Mouse (Mus musculus): ENCODE measurements around the gene 1700010I14Rik. TPM values are rescaled to one million over a fixed set of nuclear protein-coding genes. Genes with fewer than 3 reads are reported as not detected.

Gene 1700010I14Rik
- polyA plus RNA-seq, 1 experiment from 2014 or later = 0.52 TPM

GRCm38 (mm10) chr17:9023198-9023942 lies 35.2 kb downstream of the 1700010I14Rik start:
- Histone ChIP-seq H3K9me3 (replicated peaks) (no peaks in the 10 kb centered on the region), H3K9ac (no peak overlapping the region), H3K27ac (no peak overlapping the region), H3K4me3 (no peak overlapping the region), H3K4me2 (no peak overlapping the region), H3K4me1 (replicated peaks) (no peaks in the 10 kb centered on the region), H3K36me3 (no peaks in the 10 kb centered on the region), H3K27me3 (no peaks in the 10 kb centered on the region)
- 31% methylated on average over 14 of the region's 14 CpGs for WGBS
- no peak for ATAC-seq (replicated peaks; ENCODE audit: insufficient number of reproducible peaks, insufficient read depth, low FRiP score, low read depth)

DNA sequence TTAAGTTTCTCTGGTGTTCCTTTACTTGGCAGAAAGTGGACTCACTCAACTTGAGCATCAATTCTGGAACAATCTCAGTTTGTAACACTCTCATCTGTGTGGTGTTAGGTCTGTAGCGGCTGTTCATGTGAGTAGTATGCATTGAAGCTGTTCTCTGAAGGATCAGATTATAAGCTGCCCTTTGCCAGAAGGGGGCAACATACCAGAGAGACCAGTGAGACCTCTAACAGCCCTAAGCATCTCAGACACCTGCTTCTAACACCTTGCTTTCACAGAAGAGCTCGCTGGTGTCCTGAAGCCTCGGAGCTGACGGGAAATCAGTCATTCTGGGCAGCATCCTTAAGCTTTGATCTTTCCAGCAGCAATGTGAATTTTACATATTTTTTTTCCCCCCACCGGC lies 42.0 kb downstream of the 1700010I14Rik start:
- no peaks in the 10 kb centered on the region for H3K9me3 ChIP-seq (replicated peaks)
- H3K4me2 ChIP-seq = no peak overlapping the region
- peaks cover 6% of the 10 kb centered on the region for H3K4me1 ChIP-seq (replicated peaks)
- peaks cover 9% of the 10 kb centered on the region; the same call in 1 of the 2 replicates for H3K27me3 ChIP-seq
- 48% methylated on average over 5 of the region's 5 CpGs for WGBS
- H3K9ac ChIP-seq = no peak overlapping the region
- H3K4me3 ChIP-seq = no peak overlapping the region
- no peaks in the 10 kb centered on the region for H3K36me3 ChIP-seq
- no peak for ATAC-seq (replicated peaks; ENCODE audit: insufficient number of reproducible peaks, insufficient read depth, low FRiP score, low read depth)
- H3K27ac ChIP-seq = no peak overlapping the region

DNA sequence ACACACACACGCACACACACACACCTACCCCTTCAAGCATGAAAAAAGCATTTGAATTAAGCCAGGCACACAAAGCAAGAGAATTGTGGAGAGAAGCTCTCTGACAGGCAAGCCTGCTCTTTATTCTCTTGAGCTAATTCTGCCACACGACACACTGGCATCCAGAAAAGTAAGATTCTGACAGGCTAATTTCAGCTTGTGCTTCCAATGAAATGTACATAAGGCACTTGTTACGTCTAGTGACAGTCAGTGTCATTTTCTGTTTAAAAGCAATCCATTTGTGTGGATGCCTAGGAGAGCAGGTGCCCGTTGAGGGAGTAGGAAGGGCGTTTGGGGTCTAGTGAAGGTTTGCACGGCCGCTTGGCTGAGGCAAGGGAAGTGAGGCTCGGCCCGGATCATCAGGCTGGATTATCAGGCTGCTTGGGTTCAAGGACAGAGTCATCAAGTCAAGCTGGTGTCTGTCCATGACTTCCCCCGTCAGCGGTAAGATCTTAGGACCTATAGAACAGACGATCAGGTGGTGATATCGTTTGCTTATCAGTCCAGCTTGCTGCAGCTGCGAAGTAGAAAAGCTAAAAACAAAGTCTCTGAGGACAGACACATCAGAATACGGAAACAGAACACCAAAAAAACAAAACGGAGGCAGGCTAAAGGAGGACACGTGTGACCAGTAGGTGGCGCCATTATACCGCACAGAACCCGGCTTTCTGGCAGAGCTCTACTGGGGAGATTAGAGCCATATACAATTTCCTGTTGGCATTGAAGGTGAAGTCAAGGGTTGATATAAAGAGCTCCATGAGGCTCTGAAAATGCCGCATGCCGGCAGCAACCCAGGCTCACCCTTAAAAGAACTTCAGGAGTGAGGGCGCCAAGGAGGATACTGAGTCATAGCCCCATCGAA lies 43.4 kb downstream of the 1700010I14Rik start:
- Histone ChIP-seq H3K27me3 (peaks cover 9% of the 10 kb centered on the region; the same call in 1 of the 2 replicates), H3K4me1 (replicated peaks) (peaks cover 6% of the 10 kb centered on the region), H3K27ac (no peak overlapping the region), H3K36me3 (no peaks in the 10 kb centered on the region), H3K4me2 (peak overlapping the region; percentile 55), H3K9ac (no peak overlapping the region), H3K9me3 (replicated peaks) (no peaks in the 10 kb centered on the region), H3K4me3 (peak overlapping the region; percentile 21)
- ATAC-seq (replicated peaks; ENCODE audit: insufficient number of reproducible peaks, insufficient read depth, low FRiP score, low read depth) = no peak
- 12% methylated on average over 24 of the region's 24 CpGs for WGBS

- ATAC-seq (replicated peaks; ENCODE audit: insufficient number of reproducible peaks, insufficient read depth, low FRiP score, low read depth) = no peak
- Histone ChIP-seq H3K4me1 (replicated peaks) (peaks cover 6% of the 10 kb centered on the region), H3K4me3 (no peak overlapping the region), H3K27me3 (peaks cover 9% of the 10 kb centered on the region; the same call in 1 of the 2 replicates), H3K36me3 (no peaks in the 10 kb centered on the region), H3K9ac (no peak overlapping the region), H3K9me3 (replicated peaks) (no peaks in the 10 kb centered on the region), H3K27ac (no peak overlapping the region), H3K4me2 (no peak overlapping the region)
- 64% methylated on average over 6 of the region's 6 CpGs for whole genome bisulfite sequencing
These were observed 44.4 kb downstream of the 1700010I14Rik start for GRCm38 (mm10) chr17:9032362-9033044.

DNA sequence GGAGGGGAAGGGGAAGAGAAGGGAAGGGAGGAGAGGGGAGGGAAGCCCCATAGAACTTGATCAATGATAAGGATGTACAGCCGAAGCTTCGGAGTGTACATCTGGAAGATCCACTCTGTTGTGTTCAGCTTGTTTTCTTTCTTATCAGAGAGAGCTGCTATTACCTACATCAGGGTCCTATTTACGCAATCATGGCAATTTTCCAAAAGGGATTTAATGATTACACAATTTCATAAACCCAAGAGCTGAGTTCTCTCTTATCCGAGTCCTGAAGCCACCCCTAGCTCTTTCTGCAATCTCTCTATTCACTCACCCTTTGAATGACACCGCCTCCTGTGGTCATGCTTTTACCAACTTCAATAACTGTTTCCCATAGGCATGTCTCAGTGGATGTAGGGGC lies 45.4 kb downstream of the 1700010I14Rik start:
- Histone ChIP-seq H3K27ac (no peak overlapping the region), H3K4me2 (no peak overlapping the region), H3K36me3 (no peaks in the 10 kb centered on the region), H3K4me3 (no peak overlapping the region), H3K27me3 (peaks cover 9% of the 10 kb centered on the region; the same call in 1 of the 2 replicates), H3K4me1 (replicated peaks) (peaks cover 6% of the 10 kb centered on the region), H3K9ac (no peak overlapping the region), H3K9me3 (replicated peaks) (no peaks in the 10 kb centered on the region)
- no peak for ATAC-seq (replicated peaks; ENCODE audit: insufficient number of reproducible peaks, insufficient read depth, low FRiP score, low read depth)
- WGBS = 74% methylated on average over 5 of the region's 5 CpGs

DNA sequence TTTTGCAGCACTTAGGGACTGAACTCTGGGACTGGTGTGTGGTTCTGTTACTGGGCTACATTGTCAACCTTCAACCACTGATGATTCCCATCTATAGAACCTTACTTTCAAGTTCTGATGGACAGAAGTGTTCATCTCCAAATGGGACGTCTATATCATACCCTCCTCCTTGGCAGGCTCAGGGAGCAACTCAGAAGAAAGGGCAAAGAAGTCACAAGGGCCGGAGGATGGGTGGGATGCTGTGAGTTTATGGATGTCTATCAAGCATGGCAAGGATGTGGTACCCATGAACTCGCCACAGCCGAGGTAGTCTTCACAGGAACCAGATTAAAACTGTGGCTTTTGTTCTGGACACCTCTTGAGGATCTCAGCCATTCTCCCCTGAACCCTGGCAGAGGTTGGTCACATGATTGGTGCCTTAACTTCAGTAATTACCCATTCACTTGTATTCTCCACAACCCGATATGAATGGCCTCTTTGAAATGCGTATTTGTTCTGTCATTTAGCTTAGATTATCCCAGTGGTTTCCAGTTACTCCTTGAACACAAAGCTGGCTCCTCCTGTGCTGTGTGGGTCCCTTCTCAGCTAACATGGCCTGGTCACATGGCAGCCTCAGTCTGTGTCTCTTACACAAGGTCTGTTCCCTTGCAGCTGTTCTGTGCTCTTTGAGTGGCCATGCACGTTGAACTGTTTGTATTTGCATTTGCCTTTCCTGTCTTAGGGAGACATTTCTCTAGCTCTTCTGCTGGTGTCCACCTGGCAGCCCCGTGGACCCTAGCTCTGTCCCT lies 47.6 kb downstream of the 1700010I14Rik start:
- Histone ChIP-seq H3K36me3 (no peaks in the 10 kb centered on the region), H3K4me3 (no peak overlapping the region), H3K27me3 (peaks cover 9% of the 10 kb centered on the region; the same call in 1 of the 2 replicates), H3K4me1 (replicated peaks) (peaks cover 6% of the 10 kb centered on the region), H3K9ac (no peak overlapping the region), H3K27ac (no peak overlapping the region), H3K9me3 (replicated peaks) (no peaks in the 10 kb centered on the region), H3K4me2 (no peak overlapping the region)
- 71% methylated on average over 8 of the region's 8 CpGs for WGBS
- ATAC-seq (replicated peaks; ENCODE audit: insufficient number of reproducible peaks, insufficient read depth, low FRiP score, low read depth) = no peak

GRCm38 (mm10) chr17:9042723-9043122 lies 54.6 kb downstream of the 1700010I14Rik start:
- no peaks in the 10 kb centered on the region for H3K4me1 ChIP-seq (replicated peaks)
- H3K27ac ChIP-seq = no peak overlapping the region
- H3K9me3 ChIP-seq (replicated peaks) = no peaks in the 10 kb centered on the region
- no peaks in the 10 kb centered on the region for H3K36me3 ChIP-seq
- H3K4me3 ChIP-seq = no peak overlapping the region
- WGBS = 43% methylated on average over 2 of the region's 2 CpGs
- H3K27me3 ChIP-seq = no peaks in the 10 kb centered on the region
- H3K4me2 ChIP-seq = no peak overlapping the region
- ATAC-seq (replicated peaks; ENCODE audit: insufficient number of reproducible peaks, insufficient read depth, low FRiP score, low read depth) = no peak
- no peak overlapping the region for H3K9ac ChIP-seq

GRCm38 (mm10) chr17:9052441-9052980 lies 64.4 kb downstream of the 1700010I14Rik start:
- no peak overlapping the region for H3K27ac ChIP-seq
- no peaks in the 10 kb centered on the region for H3K9me3 ChIP-seq (replicated peaks)
- no peaks in the 10 kb centered on the region for H3K36me3 ChIP-seq
- H3K4me1 ChIP-seq (replicated peaks) = no peaks in the 10 kb centered on the region
- no peak overlapping the region for H3K9ac ChIP-seq
- ATAC-seq (replicated peaks; ENCODE audit: insufficient number of reproducible peaks, insufficient read depth, low FRiP score, low read depth) = no peak
- H3K27me3 ChIP-seq = no peaks in the 10 kb centered on the region
- H3K4me3 ChIP-seq = no peak overlapping the region
- no peak overlapping the region for H3K4me2 ChIP-seq
- 75% methylated on average over 13 of the region's 13 CpGs for WGBS

- Histone ChIP-seq H3K36me3 (no peaks in the 10 kb centered on the region), H3K9me3 (replicated peaks) (no peaks in the 10 kb centered on the region)
- WGBS = 58% methylated on average over 8 of the region's 8 CpGs
These were observed 71.3 kb downstream of the 1700010I14Rik start for GRCm38 (mm10) chr17:9059360-9059932.

More at GRCm38 (mm10) chr17:9059360-9059932, 71.3 kb downstream of the 1700010I14Rik start:
- Histone ChIP-seq H3K4me1 (replicated peaks) (no peaks in the 10 kb centered on the region), H3K27ac (no peak overlapping the region), H3K4me2 (no peak overlapping the region), H3K27me3 (no peaks in the 10 kb centered on the region), H3K9ac (no peak overlapping the region), H3K4me3 (no peak overlapping the region)
- ATAC-seq (replicated peaks; ENCODE audit: insufficient number of reproducible peaks, insufficient read depth, low FRiP score, low read depth) = no peak
